Mouse (Mus musculus) kidney, adult 18-20 months (tissue): ENCODE data around the gene Sgms1.

Experiments used
- DNase-seq: peaks from one replicate; pipeline ENCODE4 v3.0.0; 2021

Gene Sgms1

DNA sequence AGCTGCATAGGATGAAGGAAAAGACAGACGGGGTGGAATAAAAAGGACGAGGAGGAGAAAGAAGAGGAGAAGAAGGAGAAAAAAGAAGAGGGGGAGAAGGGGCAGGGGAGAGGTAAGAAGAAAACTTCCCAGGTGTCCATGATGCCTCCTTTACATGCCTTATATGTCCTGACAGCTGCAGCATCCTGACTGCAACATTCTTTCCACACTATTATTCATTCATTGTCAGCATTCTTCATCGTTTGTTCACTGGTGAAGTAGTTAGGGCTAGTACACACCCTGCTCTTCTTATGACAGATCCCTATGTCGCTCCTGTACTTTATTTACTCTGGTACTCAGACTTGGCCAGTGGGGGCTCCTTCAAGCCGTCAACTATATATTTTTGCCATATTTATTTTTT is 98.4 kb downstream of the Sgms1 start:
- DNase-seq: no peak

DNA sequence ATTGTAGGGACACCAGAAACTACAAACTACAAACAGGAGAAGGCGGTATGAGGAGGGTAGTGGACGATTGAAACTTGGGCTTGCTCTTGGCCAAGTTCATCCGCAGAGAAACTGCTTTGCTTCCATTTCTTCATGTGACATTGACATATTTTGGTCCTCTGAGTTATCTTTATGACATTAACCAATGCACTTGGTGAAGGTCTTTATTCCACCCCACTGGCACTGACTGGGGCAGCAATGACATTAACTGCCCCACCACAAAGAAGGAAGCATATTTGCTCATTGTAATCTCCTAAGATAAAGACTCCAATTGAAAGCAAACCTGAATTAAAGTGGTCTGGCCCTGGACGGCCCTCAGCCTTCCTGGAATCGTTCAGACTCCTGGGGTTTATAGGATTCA is 100.6 kb downstream of the Sgms1 start:
- no peak for DNase-seq

DNA sequence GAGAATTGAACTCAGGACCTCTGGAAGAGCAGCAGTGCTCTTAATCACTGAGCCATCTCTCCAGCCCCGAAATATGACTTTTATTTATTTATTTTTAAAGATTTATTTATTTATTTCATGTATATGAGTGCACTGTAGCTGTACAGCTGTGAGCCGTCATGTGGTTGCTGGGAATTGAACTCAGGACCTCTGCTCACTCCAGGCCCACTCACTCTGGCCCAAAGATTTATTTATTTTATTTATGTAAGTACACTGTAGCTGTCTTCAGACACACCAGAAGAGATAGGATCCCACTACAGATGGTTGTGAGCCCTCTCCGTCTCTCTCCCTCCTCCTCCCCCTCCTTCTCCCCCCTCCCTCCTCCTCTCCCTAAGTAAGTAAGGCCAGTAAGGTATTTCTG is 101.7 kb downstream of the Sgms1 start:
- DNase-seq: no peak

DNA sequence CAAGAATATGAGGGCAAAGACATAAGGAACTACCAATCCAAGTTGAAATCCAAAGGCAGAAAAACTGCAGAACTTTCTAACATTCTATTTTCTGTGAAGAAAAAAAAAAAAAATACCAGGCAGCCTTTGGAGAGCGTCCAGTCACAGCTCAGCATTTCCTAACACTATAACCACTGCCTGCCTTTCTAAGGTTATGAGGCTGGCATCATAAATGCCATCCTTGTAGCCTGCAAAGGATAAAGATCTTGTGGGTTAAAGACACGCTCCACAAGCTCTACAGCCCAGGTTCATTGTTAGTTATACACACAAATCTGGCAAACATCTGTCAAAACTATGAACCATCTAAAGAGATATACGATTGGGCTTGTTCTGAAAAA is 104.1 kb downstream of the Sgms1 start:
- DNase-seq: no peak

DNA sequence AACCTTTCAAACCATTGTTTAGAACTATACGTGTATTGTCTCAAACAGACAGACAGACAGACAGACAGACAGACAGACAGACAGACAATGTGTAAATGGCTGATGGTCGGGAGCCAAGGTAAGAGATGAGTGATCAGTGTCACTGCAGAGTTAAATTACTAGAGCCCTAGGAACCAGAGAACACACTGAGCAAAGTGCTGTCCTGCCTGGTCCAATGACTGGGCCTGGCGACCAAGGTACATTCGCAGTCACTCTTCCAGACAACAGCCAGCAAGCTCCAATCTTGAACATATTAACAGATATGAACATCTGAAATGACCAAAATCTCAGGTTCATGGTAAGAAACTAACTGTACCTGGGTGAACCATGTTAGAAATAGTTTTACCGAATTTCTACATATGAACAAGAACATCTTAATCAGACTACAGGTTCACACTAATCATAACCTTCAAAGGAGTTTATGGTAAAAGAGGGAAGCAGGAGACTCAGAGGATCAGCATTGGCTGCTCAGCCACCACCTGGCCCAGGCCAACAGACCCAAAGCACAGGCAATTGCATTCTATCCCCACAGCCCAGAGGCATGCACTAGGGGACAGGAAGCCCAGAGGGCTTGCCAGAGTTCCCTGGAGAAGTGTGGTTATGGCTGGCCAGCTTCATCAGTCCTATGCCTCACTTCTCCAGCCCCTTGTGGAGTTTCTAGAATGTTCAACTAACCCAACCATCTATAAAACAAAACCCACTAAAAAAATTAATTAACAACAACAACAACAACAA is 104.6 kb downstream of the Sgms1 start:
- no peak for DNase-seq

DNA sequence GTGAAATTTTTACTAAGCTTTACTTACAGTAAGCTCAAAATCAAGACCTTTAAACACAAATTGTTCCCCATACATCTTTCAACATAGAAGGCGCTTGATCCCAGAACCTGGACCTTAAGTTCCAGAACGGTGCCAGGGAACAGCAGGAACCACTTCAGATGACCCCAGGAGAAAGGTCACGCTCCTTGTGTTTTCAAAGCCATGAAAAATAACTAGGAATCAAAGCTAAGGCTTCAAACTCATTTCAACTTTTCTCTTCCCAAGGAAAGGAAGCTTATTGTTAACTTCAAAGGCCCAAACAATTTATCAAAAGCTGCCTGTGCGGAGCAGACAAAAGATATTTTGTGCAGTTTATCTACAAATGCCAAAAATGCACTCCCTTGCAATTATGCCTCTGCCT is 107.6 kb downstream of the Sgms1 start:
- DNase-seq: no peak

DNA sequence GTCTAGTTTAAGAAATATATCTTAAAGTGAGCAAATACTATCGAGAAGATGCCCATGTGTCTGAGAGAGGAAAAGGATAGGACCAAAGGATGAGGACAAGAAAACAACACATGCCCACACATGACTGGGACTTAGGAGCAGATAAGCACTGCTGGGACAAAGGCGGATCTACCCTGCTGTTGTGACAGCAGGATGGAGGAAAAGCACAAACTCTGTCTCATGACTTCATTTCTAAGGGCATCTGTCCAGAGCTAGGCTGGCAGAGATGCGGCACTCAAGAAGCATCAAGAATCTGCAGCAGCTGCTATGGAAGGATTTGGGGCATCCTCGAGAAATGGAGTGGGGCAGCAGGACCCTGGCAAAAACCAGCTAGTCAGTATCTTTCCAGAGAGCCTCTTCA is 109.1 kb downstream of the Sgms1 start:
- no peak for DNase-seq

DNA sequence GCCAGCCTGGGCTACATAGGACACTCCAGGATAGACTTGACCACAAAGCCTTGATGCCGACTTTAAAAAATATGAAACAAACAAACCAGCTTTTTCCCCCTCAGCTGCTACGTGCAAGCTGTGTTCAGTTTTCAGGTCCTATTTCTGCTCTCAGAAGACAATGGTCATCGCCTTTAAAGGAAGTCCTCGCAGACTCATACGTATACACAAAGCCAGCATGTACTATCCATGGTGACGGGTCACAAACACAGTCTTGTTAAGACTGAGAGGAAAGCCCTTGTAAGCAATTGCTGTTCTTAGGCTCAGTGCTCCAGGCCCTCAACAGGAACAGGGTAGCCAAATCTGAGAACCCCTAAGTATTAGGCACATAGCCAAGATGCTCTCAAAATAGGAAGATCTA is 110.1 kb downstream of the Sgms1 start:
- DNase-seq: no peak

DNA sequence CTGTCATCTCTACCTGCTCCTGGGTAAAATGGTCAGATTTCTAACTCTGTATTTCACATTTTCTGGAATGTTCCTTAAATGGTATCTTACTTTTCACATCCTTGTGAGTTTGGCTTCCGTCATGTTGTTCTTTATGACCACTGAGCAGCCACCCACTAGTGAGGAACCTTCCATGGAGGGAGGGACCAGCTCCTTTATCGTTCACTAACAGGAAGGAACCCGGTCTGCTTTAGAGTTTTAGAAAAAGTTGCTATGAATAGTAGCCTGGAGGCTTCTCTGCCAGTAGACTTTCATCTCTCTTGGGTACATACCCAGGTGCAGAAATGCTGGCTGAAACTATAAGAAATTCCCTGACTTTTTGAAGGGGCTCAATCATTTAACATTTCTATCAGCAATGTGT is 111.6 kb downstream of the Sgms1 start:
- DNase-seq: no peak

DNA sequence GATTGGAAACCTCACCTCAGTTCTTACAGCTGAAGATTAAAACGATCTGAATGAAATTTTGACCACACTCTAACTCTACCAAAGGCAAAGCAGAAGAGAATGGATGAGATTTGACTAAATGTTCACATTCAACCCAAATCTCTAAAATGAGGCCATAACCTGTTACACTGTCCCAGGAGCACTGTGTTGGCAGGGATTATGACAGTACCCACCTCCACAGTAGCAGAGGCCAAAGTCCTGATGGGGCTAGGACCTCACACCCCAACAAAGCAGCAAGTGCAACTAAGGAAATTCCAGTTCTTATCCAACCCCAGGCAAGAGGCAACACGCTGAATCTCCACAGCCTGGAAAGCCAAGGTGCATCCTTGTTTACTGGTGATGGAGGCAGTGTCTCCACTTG is 112.2 kb downstream of the Sgms1 start:
- no peak for DNase-seq

DNA sequence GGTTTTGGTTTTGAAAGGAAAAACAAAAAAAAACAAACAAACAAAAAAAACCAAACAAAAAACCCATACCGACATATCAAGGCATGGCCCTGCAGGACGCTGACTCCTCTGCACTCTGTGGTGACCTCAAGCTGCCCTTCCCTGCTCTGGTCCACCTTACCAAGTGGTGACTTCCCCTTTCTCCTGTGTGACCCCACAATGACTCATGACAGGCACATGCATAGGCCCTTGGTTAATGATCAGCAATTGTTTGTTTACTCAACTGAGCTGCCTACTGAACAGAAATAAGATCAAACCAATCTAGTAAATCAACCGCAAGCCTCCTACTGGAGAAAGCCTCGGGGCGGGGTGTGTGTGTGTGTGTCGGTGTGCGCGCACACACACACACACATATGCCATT is 112.7 kb downstream of the Sgms1 start:
- peak; percentile 70 for DNase-seq

DNA sequence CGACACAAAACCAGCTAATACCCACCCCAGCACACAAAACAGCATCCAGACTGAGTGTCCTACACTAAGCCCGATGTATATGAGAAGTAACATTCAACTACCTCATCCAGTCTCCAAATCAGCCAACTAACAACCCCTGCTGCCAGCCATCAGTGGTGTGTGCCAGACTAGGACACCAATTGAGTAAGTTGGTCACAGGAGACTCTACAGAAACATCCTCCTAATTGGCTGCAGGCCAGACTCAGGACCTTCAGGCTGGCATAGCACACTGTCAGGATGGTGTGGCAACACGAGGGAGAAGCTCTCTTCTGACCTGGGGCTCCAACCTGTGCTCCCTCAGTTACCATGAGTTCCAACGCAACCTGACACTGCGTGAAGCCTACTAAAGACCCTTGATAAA is 113.3 kb downstream of the Sgms1 start:
- no peak for DNase-seq

DNA sequence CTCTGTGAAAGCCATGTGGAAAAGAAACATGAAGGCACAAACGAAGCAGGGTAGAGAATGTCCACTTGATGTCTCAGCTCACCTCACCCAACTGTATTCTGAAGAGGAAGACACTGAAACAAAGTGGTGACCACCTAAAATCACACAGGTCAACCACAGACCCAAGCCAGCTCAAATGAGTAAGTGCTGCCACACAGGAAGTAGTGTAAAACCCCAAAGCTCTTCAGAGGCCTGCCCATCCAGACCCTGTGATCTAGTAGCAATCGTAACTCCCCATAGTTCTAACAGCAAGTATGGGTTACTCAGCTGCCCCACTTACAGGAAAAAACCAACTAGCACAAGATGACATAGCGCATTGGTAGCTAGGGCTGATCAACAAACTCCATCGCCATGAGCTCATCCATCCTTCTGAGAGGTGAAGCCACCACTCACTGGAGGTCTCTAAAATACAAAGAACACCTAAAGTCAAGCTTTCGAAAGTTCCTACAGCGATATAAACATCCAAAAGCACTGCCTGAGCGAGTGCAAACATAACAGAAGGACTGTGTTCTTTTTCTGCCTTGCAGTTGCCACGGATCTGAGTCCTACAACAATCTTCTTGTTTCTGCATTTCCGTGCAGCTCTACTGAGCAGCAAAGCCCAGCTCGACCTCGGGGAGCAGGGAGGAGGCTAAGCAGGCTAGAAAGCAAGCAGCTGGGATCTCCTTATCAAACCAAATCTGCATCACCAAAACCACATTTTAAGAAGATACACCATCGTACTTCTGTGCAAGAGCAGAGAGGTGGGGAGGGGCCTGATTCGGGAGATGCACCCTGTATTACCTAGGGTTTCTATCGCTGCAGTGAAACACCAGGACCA is 114.2 kb downstream of the Sgms1 start:
- no peak for DNase-seq

DNA sequence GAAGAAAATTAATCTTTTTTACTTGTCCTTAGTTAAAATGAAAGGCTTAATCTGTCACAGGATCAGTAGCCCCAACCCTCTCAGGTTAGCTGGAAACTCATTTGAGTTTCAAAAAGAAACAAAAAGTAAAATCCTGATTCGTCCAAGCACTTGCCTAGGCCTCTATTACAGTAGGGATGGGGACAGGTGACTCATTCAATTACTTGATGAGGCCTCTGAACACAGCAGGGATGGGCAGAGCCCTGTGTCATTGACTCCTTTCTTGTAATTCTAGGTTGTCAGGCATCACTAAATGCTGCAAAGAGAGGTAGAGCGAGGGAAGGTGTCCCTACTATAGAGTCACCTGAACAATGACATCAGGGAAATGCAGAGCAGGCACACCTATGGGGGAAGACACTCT is 115.4 kb downstream of the Sgms1 start:
- DNase-seq: no peak

DNA sequence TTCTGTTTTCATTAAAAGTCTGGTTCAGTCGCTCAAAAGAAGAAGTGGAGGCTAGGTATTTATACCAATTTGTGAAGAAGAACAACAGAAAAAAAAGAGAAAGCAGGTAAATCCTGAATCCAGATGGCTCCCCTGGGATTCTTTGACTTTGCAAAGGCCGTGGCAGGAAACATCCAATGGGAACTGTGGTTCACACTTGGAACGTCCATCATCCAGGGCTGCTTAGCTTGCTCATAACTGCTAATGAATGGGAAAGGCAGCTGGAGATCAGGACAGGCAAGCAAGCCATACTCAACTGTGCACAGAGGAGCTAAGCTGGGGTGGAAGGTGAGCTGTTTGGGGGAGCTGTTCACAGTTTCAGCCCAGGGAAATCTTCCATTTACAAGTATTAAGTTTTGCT is 115.8 kb downstream of the Sgms1 start:
- DNase-seq: no peak

DNA sequence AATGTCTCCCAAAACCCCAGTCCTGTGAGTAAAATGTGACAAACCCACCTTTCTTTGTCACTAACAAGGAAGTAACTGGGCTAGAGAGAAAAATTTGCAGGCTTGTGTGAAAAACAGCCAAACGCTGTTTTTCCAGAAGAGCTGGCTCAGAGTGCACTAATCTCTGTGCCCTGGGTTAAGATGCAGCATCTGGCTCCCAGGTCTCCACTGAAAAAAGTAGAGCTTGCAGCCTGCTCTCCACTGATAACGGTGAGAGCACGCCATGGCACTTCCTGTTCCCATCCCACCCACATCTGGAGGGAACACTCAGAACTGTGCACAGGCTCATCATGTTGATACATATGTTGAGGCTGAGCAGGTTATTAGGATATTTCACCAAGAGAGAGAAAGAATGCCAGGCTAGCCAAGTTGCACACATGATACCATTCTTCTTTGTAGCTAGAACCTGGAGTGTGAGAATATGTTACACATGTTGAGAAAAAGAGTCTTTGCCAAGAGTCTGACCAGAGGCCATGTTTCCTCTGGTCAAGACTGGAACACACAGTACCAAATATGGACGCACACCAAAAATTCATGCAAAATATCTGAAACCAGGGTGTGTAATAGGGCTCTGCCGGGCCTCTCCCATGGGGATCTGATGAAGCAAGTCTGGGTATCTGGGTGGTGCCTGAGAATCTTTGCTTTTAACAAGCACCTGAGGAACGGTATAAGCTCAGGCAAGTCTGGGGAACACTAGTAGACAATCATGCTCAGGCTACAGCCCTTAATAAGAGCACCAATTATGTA is 116.8 kb downstream of the Sgms1 start:
- no peak for DNase-seq

DNA sequence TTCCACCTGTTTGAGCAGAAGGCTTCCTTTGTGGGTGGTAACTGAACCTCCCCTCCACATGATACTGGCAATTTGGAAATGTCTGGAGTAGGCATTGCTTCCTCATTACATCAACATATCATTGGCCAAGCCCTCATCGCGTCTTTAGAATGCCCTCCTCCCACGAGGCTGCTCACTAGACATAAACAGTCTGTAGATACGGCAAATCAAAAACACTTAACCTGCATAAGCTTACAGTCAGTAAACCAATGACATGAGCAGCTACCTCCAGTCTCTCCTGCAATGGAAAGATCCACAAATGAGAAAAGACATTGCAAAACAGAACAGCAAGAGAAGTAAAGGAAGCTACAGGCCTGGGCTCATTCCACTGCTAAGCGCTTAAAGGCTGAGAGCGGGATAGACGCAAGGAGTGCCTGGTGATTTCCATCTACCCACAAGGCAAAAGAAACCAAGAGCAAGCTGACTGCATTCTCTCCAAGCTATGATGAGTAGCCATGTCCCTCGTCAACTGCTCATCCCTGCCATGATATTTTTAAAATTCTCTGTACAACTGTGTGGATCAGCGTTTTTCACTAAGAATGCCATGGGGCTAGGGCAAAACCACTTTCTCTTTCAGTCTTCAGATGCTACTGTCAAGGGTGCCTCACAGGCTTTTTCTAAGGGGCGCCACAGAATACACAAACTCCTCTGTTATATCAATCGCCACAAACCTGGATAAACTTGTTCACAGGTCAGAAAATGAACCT is 117.9 kb downstream of the Sgms1 start:
- no peak for DNase-seq

DNA sequence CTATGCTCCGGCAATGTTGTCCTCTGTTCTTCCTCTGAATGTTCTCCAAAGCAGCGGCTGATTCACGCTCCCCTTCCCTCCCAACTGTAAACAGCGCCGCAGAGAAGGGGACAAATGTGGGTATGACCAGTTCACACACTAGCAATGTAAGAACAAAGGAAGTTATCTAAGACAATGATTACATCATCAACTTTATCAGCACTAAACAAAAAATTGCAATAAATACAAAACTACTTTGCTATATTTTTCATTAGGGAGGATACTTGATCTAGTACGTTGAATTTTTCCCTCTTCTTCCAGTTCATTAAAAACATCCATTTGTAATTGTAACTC is 119.7 kb downstream of the Sgms1 start:
- no peak for DNase-seq

DNA sequence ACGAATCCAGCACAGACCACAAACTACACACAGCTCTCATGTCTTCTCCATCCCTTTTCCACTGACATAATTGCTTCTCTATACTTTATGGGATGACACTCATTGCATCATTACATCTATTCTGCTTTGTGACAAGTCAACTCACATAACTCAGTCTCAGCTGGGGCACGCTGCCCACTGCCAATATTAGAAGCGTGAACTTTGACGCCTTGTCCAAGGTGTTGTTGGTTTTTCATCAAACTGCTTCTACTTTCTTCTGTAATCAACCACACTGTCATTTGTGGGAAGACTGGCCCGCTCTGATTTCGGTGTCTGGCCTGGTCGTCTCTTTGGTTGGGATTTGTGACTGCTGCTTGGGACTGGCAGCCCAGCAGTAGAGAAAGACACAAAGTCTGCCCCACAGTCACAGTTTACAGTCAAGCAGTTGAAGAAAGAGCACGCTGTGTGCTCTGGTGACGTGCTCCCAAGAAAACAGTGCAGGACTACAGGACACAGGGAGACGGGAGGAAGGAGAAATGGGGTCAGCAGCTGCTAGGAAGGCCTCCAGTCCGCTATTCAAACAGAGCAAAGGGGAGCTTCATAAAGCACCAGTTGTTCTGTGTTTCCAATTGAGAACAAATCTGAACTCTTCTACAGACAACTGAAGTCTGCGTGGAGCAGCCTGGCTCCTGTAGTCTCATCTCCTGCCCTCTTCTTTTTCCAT is 120.2 kb downstream of the Sgms1 start:
- DNase-seq: no peak

DNA sequence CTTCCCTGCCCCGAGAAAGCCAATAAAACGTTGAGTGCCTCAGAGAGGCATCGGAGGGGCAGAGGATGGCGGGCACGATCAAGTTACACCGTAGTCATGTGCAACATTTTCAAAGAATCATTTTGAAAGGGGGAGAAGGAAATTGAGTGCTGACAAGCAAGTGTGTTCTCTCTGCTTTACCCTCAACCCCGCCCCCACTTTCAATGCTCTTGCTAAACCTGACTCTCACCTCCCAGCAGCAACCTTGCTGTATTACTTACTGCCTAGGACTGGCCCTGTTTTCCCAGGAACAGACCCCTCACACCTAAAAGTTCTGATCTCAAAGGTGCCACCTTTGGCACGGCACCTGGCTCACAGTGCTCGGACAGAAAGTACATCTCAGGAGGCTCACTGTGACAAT is 121.0 kb downstream of the Sgms1 start:
- no peak for DNase-seq

DNA sequence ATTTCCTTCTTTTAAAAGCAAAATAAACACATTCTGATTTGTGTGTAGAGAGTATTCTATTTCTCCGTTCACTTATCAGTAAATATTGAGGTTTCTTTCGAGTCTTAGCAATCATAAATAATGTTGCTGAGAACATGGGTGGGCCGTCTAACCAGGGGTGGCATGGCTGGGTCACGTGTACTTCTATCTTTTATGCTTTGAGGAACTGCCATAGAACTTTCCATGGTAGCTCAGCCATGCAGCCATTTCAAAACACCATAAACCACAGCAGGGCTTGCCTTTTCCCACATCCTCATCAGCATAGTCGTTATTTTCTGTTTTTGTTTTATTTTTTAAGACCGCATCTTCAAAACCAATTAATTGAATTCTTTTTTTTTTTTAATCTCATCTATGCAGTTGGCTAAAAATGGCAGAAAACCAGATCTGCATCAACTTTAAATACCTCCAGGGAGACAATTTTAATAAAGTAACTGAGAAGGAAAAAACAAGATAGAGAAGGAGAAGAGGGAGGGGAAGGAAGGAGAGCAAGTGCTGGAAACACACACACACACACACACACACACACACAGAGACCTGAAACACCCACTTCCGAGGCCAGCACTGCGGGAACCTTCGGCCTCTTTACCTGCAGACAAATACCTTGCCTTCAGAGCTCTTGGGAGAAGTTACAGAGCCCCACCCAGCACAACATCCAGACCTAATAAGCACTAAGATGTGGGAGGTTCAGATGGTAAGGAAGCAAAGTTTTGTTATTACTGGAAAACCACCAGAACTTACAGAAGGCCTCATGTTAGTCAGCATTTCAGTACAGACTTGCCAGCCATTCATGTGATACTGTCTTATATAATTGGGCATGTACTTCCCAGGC is 122.9 kb downstream of the Sgms1 start:
- no peak for DNase-seq
